Mouse (Mus musculus) ES-Bruce4 (cell line): ENCODE measurements around the gene Glrx3.

ENCODE experiments used
- CTCF ChIP-seq: IDR thresholded peaks from one replicate; pipeline ENCODE4 v1.8.1; 2011; ENCODE audit warnings: low read depth, low read length
- EP300 ChIP-seq: IDR thresholded peaks from 2 replicates; pipeline ENCODE4 v1.6.1; 2011; ENCODE audit warnings: low read depth, low read length; ENCODE audit not compliant: insufficient read depth

- no peak for TF ChIP-seq CTCF
- no peak for TF ChIP-seq EP300
These were observed 34.7 kb downstream of the Glrx3 start for GRCm38 (mm10) chr7:137472149-137472548.
